Mouse (Mus musculus): Measurements from ENCODE around the gene Gabarapl2.
"Not testable (repeated sequence)": the region's sequence is repeated elsewhere in the genome, so short reads cannot be mapped to it uniquely, and the experiment has no call there.

The Gabarapl2 gene

GRCm38 (mm10) chr8:111934201-111934600 is 6.3 kb upstream of the Gabarapl2 start:
- no peak for DNase-seq (ENCODE audit: extremely low read depth, low read depth, low spot score)

GRCm38 (mm10) chr8:111937184-111937583 is 3.3 kb upstream of the Gabarapl2 start:
- no peak for DNase-seq (ENCODE audit: extremely low read depth, low read depth, low spot score)

GRCm38 (mm10) chr8:111938076-111938985 is 2.2 kb upstream of the Gabarapl2 start:
- not testable (repeated sequence) for DNase-seq (ENCODE audit: extremely low read depth, low read depth, low spot score)

GRCm38 (mm10) chr8:111939516-111940142 is 874 bp upstream of the Gabarapl2 start:
- DNase-seq (ENCODE audit: extremely low read depth, low read depth, low spot score) = no peak

- no peak for DNase-seq (ENCODE audit: extremely low read depth, low read depth, low spot score)
Measured at GRCm38 (mm10) chr8:111941101-111941454, 575 bp downstream of the Gabarapl2 start.

GRCm38 (mm10) chr8:111943544-111943943 is 3.0 kb downstream of the Gabarapl2 start:
- no peak for DNase-seq (ENCODE audit: extremely low read depth, low read depth, low spot score)

- DNase-seq (ENCODE audit: extremely low read depth, low read depth, low spot score) = no peak
Measured at GRCm38 (mm10) chr8:111947144-111947543, 6.6 kb downstream of the Gabarapl2 start.

- no peak for DNase-seq (ENCODE audit: extremely low read depth, low read depth, low spot score)
Measured at GRCm38 (mm10) chr8:111947954-111948353, 7.5 kb downstream of the Gabarapl2 start.

GRCm38 (mm10) chr8:111950846-111951245 is 10.3 kb downstream of the Gabarapl2 start:
- DNase-seq (ENCODE audit: extremely low read depth, low read depth, low spot score) = no peak

GRCm38 (mm10) chr8:111951317-111951716 is 10.8 kb downstream of the Gabarapl2 start:
- no peak for DNase-seq (ENCODE audit: extremely low read depth, low read depth, low spot score)

- no peak for DNase-seq (ENCODE audit: extremely low read depth, low read depth, low spot score)
Measured at GRCm38 (mm10) chr8:111951936-111952335, 11.4 kb downstream of the Gabarapl2 start.

GRCm38 (mm10) chr8:111954844-111955594 is 14.5 kb downstream of the Gabarapl2 start:
- no peak for DNase-seq (ENCODE audit: extremely low read depth, low read depth, low spot score)

GRCm38 (mm10) chr8:111955879-111956278 is 15.4 kb downstream of the Gabarapl2 start:
- no peak for DNase-seq (ENCODE audit: extremely low read depth, low read depth, low spot score)

GRCm38 (mm10) chr8:111957231-111957630 is 16.7 kb downstream of the Gabarapl2 start:
- DNase-seq (ENCODE audit: extremely low read depth, low read depth, low spot score) = no peak

GRCm38 (mm10) chr8:111960591-111961321 is 20.3 kb downstream of the Gabarapl2 start:
- no peak for DNase-seq (ENCODE audit: extremely low read depth, low read depth, low spot score)

GRCm38 (mm10) chr8:111961330-111961729 is 20.8 kb downstream of the Gabarapl2 start:
- no peak for DNase-seq (ENCODE audit: extremely low read depth, low read depth, low spot score)

- no peak for DNase-seq (ENCODE audit: extremely low read depth, low read depth, low spot score)
Measured at GRCm38 (mm10) chr8:111962589-111962988, 22.1 kb downstream of the Gabarapl2 start.

- DNase-seq (ENCODE audit: extremely low read depth, low read depth, low spot score) = no peak
Measured at GRCm38 (mm10) chr8:111963091-111963490, 22.6 kb downstream of the Gabarapl2 start.

GRCm38 (mm10) chr8:111963546-111963945 is 23.0 kb downstream of the Gabarapl2 start:
- DNase-seq (ENCODE audit: extremely low read depth, low read depth, low spot score) = no peak

- no peak for DNase-seq (ENCODE audit: extremely low read depth, low read depth, low spot score)
Measured at GRCm38 (mm10) chr8:111964351-111964750, 23.8 kb downstream of the Gabarapl2 start.

Measured in fat pad, adult 2 months (tissue).